Mouse (Mus musculus): ENCODE results near the gene Dok1. TPM values are rescaled to one million over a fixed set of nuclear protein-coding genes. Genes with fewer than 3 reads are reported as not detected.

The Dok1 gene
- polyA plus RNA-seq, 1 experiment from 2014 or later, result 2.2 TPM

- H3K4me3 ChIP-seq (ENCODE audit: low read length), result no peak overlapping the region
- H3K27me3 ChIP-seq (replicated peaks; ENCODE audit: control insufficient read depth, insufficient read depth, low read length), result peaks cover 3% of the 10 kb centered on the region
- no peak overlapping the region for H3K4me2 ChIP-seq (ENCODE audit: low read length)
- H3K9ac ChIP-seq (ENCODE audit: low read depth, low read length), result no peak overlapping the region
- no peaks in the 10 kb centered on the region for H3K36me3 ChIP-seq (ENCODE audit: control insufficient read depth, insufficient read depth, low read length)
- WGBS, result 79% methylated on average over 8 of the region's 8 CpGs
- no peak overlapping the region for H3K27ac ChIP-seq (ENCODE audit: low read depth, low read length)
- peaks cover 25% of the 10 kb centered on the region for H3K4me1 ChIP-seq (ENCODE audit: control insufficient read depth, insufficient read depth, low read depth, low read length)
- no peaks in the 10 kb centered on the region for H3K9me3 ChIP-seq (ENCODE audit: control insufficient read depth, low read length)
- ATAC-seq, result no peak
Observed at GRCm38 (mm10) chr6:83037188-83037587, 3.9 kb upstream of the Dok1 start.

DNA sequence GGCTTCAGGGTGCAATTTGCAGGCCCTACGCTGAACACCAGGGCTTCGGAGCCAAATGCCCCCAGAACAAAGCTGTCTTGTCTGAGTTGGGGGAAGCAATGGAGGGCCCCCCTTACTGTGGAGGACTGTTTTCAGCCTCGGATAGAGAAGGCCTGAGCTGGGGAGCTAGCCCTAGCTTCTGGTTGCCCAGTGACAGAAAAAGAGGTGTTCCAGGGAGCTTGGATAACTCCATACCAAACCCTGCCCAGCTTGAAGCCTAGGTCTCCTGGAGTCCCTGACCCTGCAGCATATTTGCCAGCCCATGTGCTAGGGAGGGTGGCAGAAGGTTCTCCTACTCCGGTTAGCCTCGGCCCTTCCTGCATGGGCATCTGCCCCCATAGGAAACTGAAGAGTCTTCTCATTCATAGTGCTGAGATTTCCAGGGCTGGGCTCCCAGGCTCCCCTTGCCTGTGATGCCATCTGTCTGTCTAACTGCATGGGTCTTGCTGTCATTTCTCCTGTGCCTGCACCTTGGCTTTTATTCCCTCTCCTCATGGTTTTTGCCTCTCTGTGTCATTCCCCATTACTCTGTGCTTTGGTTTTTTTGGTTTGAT lies 1.3 kb upstream of the Dok1 start:
- Histone ChIP-seq H3K27me3 (replicated peaks; ENCODE audit: control insufficient read depth, insufficient read depth, low read length) (peaks cover 17% of the 10 kb centered on the region), H3K4me2 (ENCODE audit: low read length) (peak overlapping the region; percentile 78), H3K4me3 (ENCODE audit: low read length) (peak overlapping the region; percentile 46), H3K9me3 (ENCODE audit: control insufficient read depth, low read length) (no peaks in the 10 kb centered on the region), H3K9ac (ENCODE audit: low read depth, low read length) (0 out of 2 replicates have a peak overlapping the region, but pooled peaks have one; percentile 1), H3K36me3 (ENCODE audit: control insufficient read depth, insufficient read depth, low read length) (no peaks in the 10 kb centered on the region), H3K4me1 (ENCODE audit: control insufficient read depth, insufficient read depth, low read depth, low read length) (peaks cover 25% of the 10 kb centered on the region), H3K27ac (ENCODE audit: low read depth, low read length) (no peak overlapping the region)
- no peak for ATAC-seq
- WGBS, result 32% methylated on average over 5 of the region's 5 CpGs

- no peaks in the 10 kb centered on the region for H3K9me3 ChIP-seq (ENCODE audit: control insufficient read depth, low read length)
- H3K4me3 ChIP-seq (ENCODE audit: low read length), result peak overlapping the region; percentile 46
- under 1% methylated on average over 31 of the region's 31 CpGs for WGBS
- H3K27me3 ChIP-seq (replicated peaks; ENCODE audit: control insufficient read depth, insufficient read depth, low read length), result peaks cover 17% of the 10 kb centered on the region
- H3K9ac ChIP-seq (ENCODE audit: low read depth, low read length), result peak overlapping the region; percentile 55
- peak; percentile 19 for ATAC-seq
- peak overlapping the region; percentile 78 for H3K4me2 ChIP-seq (ENCODE audit: low read length)
- H3K36me3 ChIP-seq (ENCODE audit: control insufficient read depth, insufficient read depth, low read length), result no peaks in the 10 kb centered on the region
- peaks cover 16% of the 10 kb centered on the region for H3K4me1 ChIP-seq (ENCODE audit: control insufficient read depth, insufficient read depth, low read depth, low read length)
- no peak overlapping the region for H3K27ac ChIP-seq (ENCODE audit: low read depth, low read length)
Observed at GRCm38 (mm10) chr6:83032769-83033191, 491 bp downstream of the Dok1 start.

DNA sequence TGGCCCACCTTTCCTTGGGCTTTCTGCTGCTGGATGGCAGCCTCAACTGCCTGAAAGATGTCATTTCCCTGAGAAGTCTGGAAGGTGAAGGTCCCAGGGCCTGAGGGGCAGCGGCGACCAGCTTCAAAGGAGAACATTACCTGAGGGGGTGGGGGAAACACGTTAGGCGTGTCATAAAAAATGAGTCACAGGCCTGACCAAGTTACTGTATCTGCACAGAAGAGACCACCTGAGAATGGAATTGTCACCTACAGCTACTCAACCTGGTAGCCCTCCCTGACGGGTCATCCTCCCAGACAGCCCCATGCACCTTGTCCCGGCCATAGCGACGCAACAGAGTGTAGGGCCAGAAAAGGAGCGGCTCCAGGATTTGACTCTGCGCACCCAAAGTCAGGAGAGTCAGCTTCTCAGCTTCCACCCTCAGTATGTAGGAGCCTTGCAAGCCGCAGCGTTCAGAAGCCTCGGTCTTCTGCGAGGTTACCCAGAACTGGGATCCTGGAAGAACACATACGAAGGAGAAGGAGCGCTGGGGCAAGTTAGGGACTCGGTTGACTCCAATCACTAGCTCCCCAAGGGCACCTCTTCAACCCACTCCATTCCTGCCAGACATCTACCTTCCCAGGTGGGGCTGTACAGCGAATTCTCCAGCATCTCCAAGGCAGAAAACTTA lies 1.2 kb downstream of the Dok1 start:
- Histone ChIP-seq H3K9ac (ENCODE audit: low read depth, low read length) (peak overlapping the region; percentile 55; the same call in 1 of the 2 replicates), H3K9me3 (ENCODE audit: control insufficient read depth, low read length) (no peaks in the 10 kb centered on the region), H3K4me1 (ENCODE audit: control insufficient read depth, insufficient read depth, low read depth, low read length) (peaks cover 16% of the 10 kb centered on the region), H3K36me3 (ENCODE audit: control insufficient read depth, insufficient read depth, low read length) (no peaks in the 10 kb centered on the region), H3K4me2 (ENCODE audit: low read length) (peak overlapping the region; percentile 78), H3K27ac (ENCODE audit: low read depth, low read length) (no peak overlapping the region), H3K4me3 (ENCODE audit: low read length) (peak overlapping the region; percentile 46), H3K27me3 (replicated peaks; ENCODE audit: control insufficient read depth, insufficient read depth, low read length) (peaks cover 17% of the 10 kb centered on the region)
- ATAC-seq, result no peak
- 19% methylated on average over 18 of the region's 18 CpGs for WGBS

- WGBS, result 63% methylated on average over 7 of the region's 7 CpGs
- no peak overlapping the region for H3K27ac ChIP-seq (ENCODE audit: low read depth, low read length)
- no peak overlapping the region for H3K9ac ChIP-seq (ENCODE audit: low read depth, low read length)
- H3K9me3 ChIP-seq (ENCODE audit: control insufficient read depth, low read length), result no peaks in the 10 kb centered on the region
- H3K27me3 ChIP-seq (replicated peaks; ENCODE audit: control insufficient read depth, insufficient read depth, low read length), result peaks cover 17% of the 10 kb centered on the region
- H3K4me1 ChIP-seq (ENCODE audit: control insufficient read depth, insufficient read depth, low read depth, low read length), result peaks cover 16% of the 10 kb centered on the region
- H3K36me3 ChIP-seq (ENCODE audit: control insufficient read depth, insufficient read depth, low read length), result no peaks in the 10 kb centered on the region
- H3K4me3 ChIP-seq (ENCODE audit: low read length), result no peak overlapping the region
- no peak for ATAC-seq
- no peak overlapping the region for H3K4me2 ChIP-seq (ENCODE audit: low read length)
Observed at GRCm38 (mm10) chr6:83031111-83031510, 2.2 kb downstream of the Dok1 start.

- H3K9ac ChIP-seq (ENCODE audit: low read depth, low read length), result no peak overlapping the region
- H3K4me2 ChIP-seq (ENCODE audit: low read length), result no peak overlapping the region
- peaks cover 16% of the 10 kb centered on the region for H3K4me1 ChIP-seq (ENCODE audit: control insufficient read depth, insufficient read depth, low read depth, low read length)
- H3K27ac ChIP-seq (ENCODE audit: low read depth, low read length), result no peak overlapping the region
- no peaks in the 10 kb centered on the region for H3K36me3 ChIP-seq (ENCODE audit: control insufficient read depth, insufficient read depth, low read length)
- H3K9me3 ChIP-seq (ENCODE audit: control insufficient read depth, low read length), result no peaks in the 10 kb centered on the region
- peaks cover 17% of the 10 kb centered on the region for H3K27me3 ChIP-seq (replicated peaks; ENCODE audit: control insufficient read depth, insufficient read depth, low read length)
- WGBS, result 24% methylated on average over 10 of the region's 10 CpGs
- H3K4me3 ChIP-seq (ENCODE audit: low read length), result no peak overlapping the region
- no peak for ATAC-seq
Observed at GRCm38 (mm10) chr6:83029777-83030176, 3.5 kb downstream of the Dok1 start.

DNA sequence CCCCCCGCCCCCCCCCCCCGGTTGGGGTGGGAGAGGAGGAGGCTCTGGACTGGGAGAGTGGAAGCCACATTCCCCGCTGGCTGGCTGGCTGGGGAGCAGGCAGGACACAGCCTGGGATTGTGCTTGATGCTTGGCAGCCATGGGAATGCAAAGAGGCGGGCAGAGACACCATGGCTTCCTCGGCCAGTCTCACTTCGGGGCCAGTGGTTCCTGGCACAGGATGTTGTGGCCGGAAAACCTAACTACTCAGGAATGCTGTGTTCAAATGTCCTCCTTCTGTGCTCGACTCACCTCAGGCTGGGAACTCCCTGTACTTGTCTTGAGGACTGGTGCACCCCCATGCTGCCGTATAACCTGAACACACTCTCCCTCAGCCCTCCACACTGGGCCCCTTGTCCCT lies 5.6 kb downstream of the Dok1 start:
- peaks cover 14% of the 10 kb centered on the region for H3K27me3 ChIP-seq (replicated peaks; ENCODE audit: control insufficient read depth, insufficient read depth, low read length)
- H3K9me3 ChIP-seq (ENCODE audit: control insufficient read depth, low read length), result no peaks in the 10 kb centered on the region
- no peak overlapping the region for H3K27ac ChIP-seq (ENCODE audit: low read depth, low read length)
- H3K9ac ChIP-seq (ENCODE audit: low read depth, low read length), result no peak overlapping the region
- WGBS, result 52% methylated on average over 7 of the region's 9 CpGs
- no peak overlapping the region for H3K4me2 ChIP-seq (ENCODE audit: low read length)
- no peaks in the 10 kb centered on the region for H3K36me3 ChIP-seq (ENCODE audit: control insufficient read depth, insufficient read depth, low read length)
- H3K4me1 ChIP-seq (ENCODE audit: control insufficient read depth, insufficient read depth, low read depth, low read length), result peaks cover 5% of the 10 kb centered on the region; the same call in 1 of the 2 replicates
- ATAC-seq, result no peak
- H3K4me3 ChIP-seq (ENCODE audit: low read length), result no peak overlapping the region

DNA sequence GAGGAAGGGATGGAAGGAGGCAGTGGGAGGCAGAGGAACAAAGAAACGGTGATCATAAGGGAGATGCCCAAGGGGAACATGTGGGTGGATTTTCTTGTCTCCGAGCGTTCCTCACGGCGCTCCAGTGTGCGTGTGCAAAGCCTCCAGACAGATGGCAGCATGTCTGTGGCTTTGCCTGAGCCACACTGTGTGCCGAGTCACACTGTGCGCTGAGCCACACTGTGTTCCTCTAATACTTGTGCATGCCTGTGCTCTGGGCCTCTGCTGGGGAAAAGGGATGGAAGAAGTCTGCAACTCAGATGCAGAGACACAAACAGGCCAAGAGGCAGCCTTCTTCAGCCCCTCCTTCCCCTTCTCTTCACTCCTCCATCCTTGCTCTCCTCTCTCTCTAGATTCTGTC lies 6.0 kb downstream of the Dok1 start:
- no peak for ATAC-seq
- 78% methylated on average over 8 of the region's 8 CpGs for WGBS
- H3K4me2 ChIP-seq (ENCODE audit: low read length), result no peak overlapping the region

DNA sequence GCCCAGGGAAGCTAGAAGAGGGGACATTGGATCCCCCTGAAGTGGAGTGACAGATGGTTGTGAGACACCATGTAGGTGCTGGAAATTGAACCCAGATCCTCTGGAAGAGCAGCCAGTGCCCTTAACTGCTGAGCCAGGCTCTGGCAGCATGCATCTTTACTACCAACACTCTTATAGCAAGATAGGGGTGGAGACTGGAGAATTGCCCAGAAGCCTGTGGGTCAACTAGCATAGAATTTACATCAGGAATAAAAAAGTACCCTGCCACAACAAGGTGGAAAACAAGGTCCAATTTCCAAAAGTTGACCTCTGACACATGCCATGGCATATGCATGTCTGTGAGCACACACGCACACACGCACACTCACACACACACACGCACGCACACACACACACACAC lies 8.1 kb downstream of the Dok1 start:
- H3K9ac ChIP-seq (ENCODE audit: low read depth, low read length), result no peak overlapping the region
- no peaks in the 10 kb centered on the region for H3K4me1 ChIP-seq (ENCODE audit: control insufficient read depth, insufficient read depth, low read depth, low read length)
- no peak overlapping the region for H3K4me2 ChIP-seq (ENCODE audit: low read length)
- H3K9me3 ChIP-seq (ENCODE audit: control insufficient read depth, low read length), result no peaks in the 10 kb centered on the region
- no peak overlapping the region for H3K4me3 ChIP-seq (ENCODE audit: low read length)
- WGBS, result 87% methylated on average over 4 of the region's 4 CpGs
- peaks cover 2% of the 10 kb centered on the region for H3K27me3 ChIP-seq (replicated peaks; ENCODE audit: control insufficient read depth, insufficient read depth, low read length)
- no peak for ATAC-seq
- no peaks in the 10 kb centered on the region for H3K36me3 ChIP-seq (ENCODE audit: control insufficient read depth, insufficient read depth, low read length)
- H3K27ac ChIP-seq (ENCODE audit: low read depth, low read length), result no peak overlapping the region

More for the DNA sequence above, 6.0 kb downstream of the Dok1 start:
- no peak overlapping the region for H3K27ac ChIP-seq (ENCODE audit: low read depth, low read length)
- no peak overlapping the region for H3K9ac ChIP-seq (ENCODE audit: low read depth, low read length)
- H3K4me3 ChIP-seq (ENCODE audit: low read length), result no peak overlapping the region
- H3K27me3 ChIP-seq (replicated peaks; ENCODE audit: control insufficient read depth, insufficient read depth, low read length), result peaks cover 14% of the 10 kb centered on the region
- peaks cover under 1% of the 10 kb centered on the region; the same call in 1 of the 2 replicates for H3K4me1 ChIP-seq (ENCODE audit: control insufficient read depth, insufficient read depth, low read depth, low read length)
- H3K9me3 ChIP-seq (ENCODE audit: control insufficient read depth, low read length), result no peaks in the 10 kb centered on the region
- H3K36me3 ChIP-seq (ENCODE audit: control insufficient read depth, insufficient read depth, low read length), result no peaks in the 10 kb centered on the region

Measured in hindbrain, embryonic 16.5 days (tissue).